In genomic region chr5:147573555-147573954, GRCm38 (mm10) we compare ENCODE assay signal across 34 mouse cellular contexts.
"Had no signal": no experiment of that assay in that cellular context is flagged by ENCODE, and none has a peak within 500 bp of the region (broad histone marks: within the 10 kb centered on the region; RNA-seq: fewer than 3 reads in every experiment).

No protein-coding gene starts in this region.

- ATAC-seq: hindbrain, embryonic 16.5 days; inflammation-experienced regulatory T-cells, adult 6 months; intestine, embryonic 15.5 days; intestine, embryonic 16.5 days; intestine, postnatal 0 days had no signal

- H3K36me3 ChIP-seq: heart, embryonic 10.5 days; heart, embryonic 12.5 days; heart, embryonic 13.5 days; heart, embryonic 15.5 days; hindbrain, embryonic 10.5 days; hindbrain, embryonic 12.5 days; hindbrain, embryonic 13.5 days; hindbrain, embryonic 15.5 days; intestine, embryonic 15.5 days; kidney, embryonic 15.5 days had no signal

- H3K27me3 ChIP-seq: heart, embryonic 12.5 days; heart, embryonic 13.5 days; heart, embryonic 15.5 days; hindbrain, embryonic 12.5 days; hindbrain, embryonic 13.5 days; hindbrain, embryonic 15.5 days; intestine, embryonic 15.5 days had no signal

- H3K4me1 ChIP-seq: hindbrain, embryonic 10.5 days; hindbrain, embryonic 12.5 days; hindbrain, embryonic 13.5 days; hindbrain, embryonic 15.5 days; intestine, embryonic 15.5 days; kidney, embryonic 15.5 days had no signal

- H3K4me3 ChIP-seq: heart, embryonic 10.5 days; heart, embryonic 12.5 days; heart, embryonic 13.5 days; heart, embryonic 15.5 days; hindbrain, embryonic 10.5 days; hindbrain, embryonic 12.5 days; hindbrain, embryonic 13.5 days; hindbrain, embryonic 15.5 days; intestine, embryonic 15.5 days; kidney, embryonic 15.5 days; layer of hippocampus, adult 2 months; left cerebral cortex, adult 2 months had no signal

- DNase-seq: heart, postnatal 10 days; heart, postnatal 14 days; heart, postnatal 36 days; heart, postnatal 4 days; kidney, adult 11 months; kidney, adult 18-20 months; kidney, adult 2 months; kidney, adult 8-10 months; kidney, postnatal 10 days; kidney, postnatal 14 days; kidney, postnatal 25 days; kidney, postnatal 36 days; kidney, postnatal 4 days; layer of hippocampus, adult 9-11 months; layer of hippocampus, postnatal 36 days had no signal

- H3K27ac ChIP-seq: heart, embryonic 10.5 days; heart, embryonic 13.5 days; heart, embryonic 15.5 days; hindbrain, embryonic 10.5 days; hindbrain, embryonic 12.5 days; hindbrain, embryonic 13.5 days; hindbrain, embryonic 14.5 days; hindbrain, embryonic 15.5 days; intestine, embryonic 15.5 days; kidney, embryonic 15.5 days; kidney, postnatal 0 days; layer of hippocampus, adult 2 months; left cerebral cortex, adult 2 months had no signal

- H3K9ac ChIP-seq: heart, embryonic 12.5 days; heart, embryonic 13.5 days; heart, embryonic 15.5 days; hindbrain, embryonic 12.5 days; hindbrain, embryonic 13.5 days; hindbrain, embryonic 14.5 days; hindbrain, embryonic 15.5 days; intestine, embryonic 15.5 days; kidney, embryonic 15.5 days had no signal

- H3K4me2 ChIP-seq: heart, embryonic 11.5 days; heart, embryonic 12.5 days; heart, embryonic 13.5 days; heart, embryonic 15.5 days; hindbrain, embryonic 12.5 days; hindbrain, embryonic 13.5 days; hindbrain, embryonic 14.5 days; hindbrain, embryonic 15.5 days; intestine, embryonic 15.5 days; kidney, embryonic 15.5 days had no signal

- H3K9me3 ChIP-seq: heart, embryonic 10.5 days; heart, embryonic 12.5 days; heart, embryonic 13.5 days; heart, embryonic 15.5 days; hindbrain, embryonic 10.5 days; hindbrain, embryonic 12.5 days; hindbrain, embryonic 13.5 days; hindbrain, embryonic 15.5 days; intestine, embryonic 15.5 days; kidney, embryonic 15.5 days had no signal
